Mouse (Mus musculus): Measurements from ENCODE around the gene Dse. TPM values are rescaled to one million over a fixed set of nuclear protein-coding genes. Genes with fewer than 3 reads are reported as not detected.

The Dse gene
- total and polyA plus RNA-seq, 2 experiments, result 4.4 to 12.5 TPM

- H3K36me3 ChIP-seq (ENCODE audit: control insufficient read depth, insufficient read depth, low read length), result no peaks in the 10 kb centered on the region
- TF ChIP-seq CTCF (IDR thresholded peaks at IDR 0.05; ENCODE audit: low read depth, low read length) (no peak), POLR2A (IDR thresholded peaks at IDR 0.05; ENCODE audit: extremely low read depth, insufficient read depth, low read length) (no peak)
- H3K79me2 ChIP-seq (ENCODE audit: control insufficient read depth, insufficient read depth, low read length), result no peaks in the 10 kb centered on the region
- no peak overlapping the region for H3K4me3 ChIP-seq (ENCODE audit: insufficient read depth, low read depth, low read length)
- no peak overlapping the region for H3K27ac ChIP-seq (replicated peaks; ENCODE audit: insufficient read depth, low read depth, low read length)
- no peaks in the 10 kb centered on the region for H3K27me3 ChIP-seq (ENCODE audit: control insufficient read depth, insufficient read depth, low read length)
- no peak for DNase-seq (ENCODE audit: extremely low read depth, low read depth, low spot score)
- H3K4me1 ChIP-seq (ENCODE audit: control insufficient read depth, insufficient read depth, low read length), result no peaks in the 10 kb centered on the region
- 87% methylated on average over 4 of the region's 4 CpGs for WGBS
- no peak overlapping the region for H3K9ac ChIP-seq (ENCODE audit: low read depth, low read length)
Measured at GRCm38 (mm10) chr10:34111964-34112738, 95.4 kb downstream of the Dse start.

GRCm38 (mm10) chr10:34110863-34111465, 96.6 kb downstream of the Dse start:
- Histone ChIP-seq H3K36me3 (ENCODE audit: control insufficient read depth, insufficient read depth, low read length) (no peaks in the 10 kb centered on the region), H3K4me1 (ENCODE audit: control insufficient read depth, insufficient read depth, low read length) (peaks cover 2% of the 10 kb centered on the region), H3K4me3 (ENCODE audit: insufficient read depth, low read depth, low read length) (no peak overlapping the region), H3K79me2 (ENCODE audit: control insufficient read depth, insufficient read depth, low read length) (no peaks in the 10 kb centered on the region), H3K27ac (replicated peaks; ENCODE audit: insufficient read depth, low read depth, low read length) (no peak overlapping the region), H3K9ac (ENCODE audit: low read depth, low read length) (no peak overlapping the region), H3K27me3 (ENCODE audit: control insufficient read depth, insufficient read depth, low read length) (no peaks in the 10 kb centered on the region)
- no peak for TF ChIP-seq CTCF (IDR thresholded peaks at IDR 0.05; ENCODE audit: low read depth, low read length)
- no peak for TF ChIP-seq POLR2A (IDR thresholded peaks at IDR 0.05; ENCODE audit: extremely low read depth, insufficient read depth, low read length)
- 79% methylated on average over 13 of the region's 13 CpGs for WGBS
- no peak for DNase-seq (ENCODE audit: extremely low read depth, low read depth, low spot score)

Other genes starting within 250 kb of the Dse start
- gene Rwdd1, start 188.1 kb downstream of the Dse start, total RNA-seq (2014; rRNA removed), result 31.7 and 37.5 TPM in 2 replicates
- 25.0 and 26.8 TPM in 2 replicates for gene Rwdd1, start 188.1 kb downstream of the Dse start, polyA plus RNA-seq (2012; rRNA removed)
- gene Trappc3l, start 170.1 kb downstream of the Dse start, total RNA-seq (2014; rRNA removed), result not detected in 2 replicates
- not detected in 2 replicates for gene Trappc3l, start 170.1 kb downstream of the Dse start, polyA plus RNA-seq (2012; rRNA removed)
- gene Calhm4, start 163.4 kb downstream of the Dse start, total RNA-seq (2014; rRNA removed), result not detected in 2 replicates
- gene Calhm4, start 163.4 kb downstream of the Dse start, polyA plus RNA-seq (2012; rRNA removed), result not detected in 2 replicates
- gene Calhm5, start 111.2 kb downstream of the Dse start, total RNA-seq (2014; rRNA removed), result 0.13 and 0.18 TPM in 2 replicates
- 0.01 and 0.04 TPM in 2 replicates for gene Calhm5, start 111.2 kb downstream of the Dse start, polyA plus RNA-seq (2012; rRNA removed)
- 2.6 and 5.3 TPM in 2 replicates for gene Calhm6, start 79.7 kb downstream of the Dse start, total RNA-seq (2014; rRNA removed)
- 1.8 and 3.9 TPM in 2 replicates for gene Calhm6, start 79.7 kb downstream of the Dse start, polyA plus RNA-seq (2012; rRNA removed)
- gene Tspyl1, start 74.5 kb upstream of the Dse start, total RNA-seq (2014; rRNA removed), result 12.9 and 14.5 TPM in 2 replicates
- gene Tspyl1, start 74.5 kb upstream of the Dse start, polyA plus RNA-seq (2012; rRNA removed), result 13.1 and 13.6 TPM in 2 replicates
- gene Tspyl4, start 89.7 kb upstream of the Dse start, total RNA-seq (2014; rRNA removed), result 2.8 and 3.2 TPM in 2 replicates
- 1.7 and 4.6 TPM in 2 replicates for gene Tspyl4, start 89.7 kb upstream of the Dse start, polyA plus RNA-seq (2012; rRNA removed)
- gene Col10a1, start 182.3 kb upstream of the Dse start, total RNA-seq (2014; rRNA removed), result not detected in 2 replicates
- gene Col10a1, start 182.3 kb upstream of the Dse start, polyA plus RNA-seq (2012; rRNA removed), result not detected in 2 replicates
- 15.2 and 18.7 TPM in 2 replicates for gene Nt5dc1, start 210.8 kb upstream of the Dse start, total RNA-seq (2014; rRNA removed)
- gene Nt5dc1, start 210.8 kb upstream of the Dse start, polyA plus RNA-seq (2012; rRNA removed), result 6.9 and 7.3 TPM in 2 replicates

Data from liver, adult 2 months (tissue).